Mouse (Mus musculus): ENCODE measurements around the gene C5ar2. TPM values are rescaled to one million over a fixed set of nuclear protein-coding genes. Genes with fewer than 3 reads are reported as not detected.

Gene C5ar2
- polyA plus RNA-seq, 1 experiment from 2014 or later, result 0.10 TPM

DNA sequence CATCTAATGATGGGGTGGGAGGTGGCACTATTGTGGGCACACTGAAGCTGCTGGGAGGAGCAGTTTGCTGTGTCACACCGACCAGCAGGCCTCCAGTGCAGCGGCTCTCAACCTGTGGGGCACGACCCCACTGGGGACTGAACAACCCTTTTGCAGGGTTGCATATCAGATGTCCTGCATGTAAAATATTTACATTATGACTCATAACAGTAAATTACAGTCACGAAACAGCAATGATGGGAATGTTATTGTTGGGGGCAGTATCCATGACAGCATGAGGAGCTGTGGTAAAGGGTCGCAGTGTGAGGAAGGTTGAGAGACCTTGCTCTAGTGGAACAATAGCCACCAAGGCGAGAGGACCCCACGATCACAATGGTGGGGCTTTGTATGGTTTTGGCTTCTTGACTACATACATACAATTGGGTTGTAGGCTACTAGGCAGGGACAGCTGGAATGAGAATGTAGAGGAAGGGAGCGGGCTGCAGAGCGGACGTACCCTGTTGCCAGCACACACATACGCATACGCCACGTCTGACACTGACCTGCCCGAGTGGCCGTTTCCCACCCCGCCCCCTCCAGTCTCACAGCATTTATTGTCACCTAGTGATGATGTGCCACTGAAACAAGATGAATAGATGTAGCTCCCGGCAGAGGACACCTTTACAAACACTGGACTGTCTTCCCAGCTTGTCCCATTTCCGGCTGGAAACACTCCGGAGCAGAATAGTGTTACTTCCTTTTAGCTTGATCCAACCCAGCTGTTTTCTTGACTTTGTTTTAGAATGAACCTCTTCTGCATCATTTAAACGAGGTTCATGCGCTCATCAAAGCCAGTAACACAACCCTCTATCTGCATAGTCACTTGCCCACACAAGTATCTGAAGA lies 34.9 kb downstream of the C5ar2 start:
- no peaks in the 10 kb centered on the region for H3K9me3 ChIP-seq
- H3K27me3 ChIP-seq, result no peaks in the 10 kb centered on the region
- no peaks in the 10 kb centered on the region for H3K4me1 ChIP-seq
- H3K27ac ChIP-seq, result no peak overlapping the region
- no peak overlapping the region for H3K4me2 ChIP-seq (replicated peaks)
- H3K9ac ChIP-seq, result no peak overlapping the region
- ATAC-seq (ENCODE audit: low FRiP score, low read depth), result no peak
- no peak overlapping the region for H3K4me3 ChIP-seq
- 87% methylated on average over 21 of the region's 21 CpGs for WGBS
- H3K36me3 ChIP-seq, result peaks cover 86% of the 10 kb centered on the region

DNA sequence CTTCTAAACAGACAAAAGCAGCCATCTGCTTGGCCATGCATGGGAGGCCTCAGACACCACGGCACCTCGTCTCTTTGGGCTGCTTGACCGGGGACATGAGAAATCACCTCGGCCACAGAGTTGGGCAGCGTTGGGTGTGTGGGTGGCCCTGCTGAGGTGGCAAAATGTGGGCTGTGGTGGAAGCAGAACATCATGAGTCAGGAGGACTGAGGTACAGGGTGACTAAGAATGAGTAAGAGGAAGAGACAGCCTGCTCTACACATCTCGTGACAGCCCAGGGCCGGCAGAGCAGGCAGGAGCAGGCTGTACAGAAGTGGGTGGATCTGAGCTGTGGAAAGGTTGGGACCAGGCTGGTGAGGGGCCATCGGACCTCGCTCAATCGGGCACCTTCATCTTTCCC lies 36.5 kb downstream of the C5ar2 start:
- Histone ChIP-seq H3K4me3 (no peak overlapping the region), H3K27ac (no peak overlapping the region), H3K4me2 (replicated peaks) (no peak overlapping the region), H3K9me3 (no peaks in the 10 kb centered on the region), H3K36me3 (peaks cover 86% of the 10 kb centered on the region), H3K4me1 (no peaks in the 10 kb centered on the region), H3K27me3 (no peaks in the 10 kb centered on the region), H3K9ac (no peak overlapping the region)
- WGBS, result 83% methylated on average over 10 of the region's 10 CpGs
- no peak for ATAC-seq (ENCODE audit: low FRiP score, low read depth)

DNA sequence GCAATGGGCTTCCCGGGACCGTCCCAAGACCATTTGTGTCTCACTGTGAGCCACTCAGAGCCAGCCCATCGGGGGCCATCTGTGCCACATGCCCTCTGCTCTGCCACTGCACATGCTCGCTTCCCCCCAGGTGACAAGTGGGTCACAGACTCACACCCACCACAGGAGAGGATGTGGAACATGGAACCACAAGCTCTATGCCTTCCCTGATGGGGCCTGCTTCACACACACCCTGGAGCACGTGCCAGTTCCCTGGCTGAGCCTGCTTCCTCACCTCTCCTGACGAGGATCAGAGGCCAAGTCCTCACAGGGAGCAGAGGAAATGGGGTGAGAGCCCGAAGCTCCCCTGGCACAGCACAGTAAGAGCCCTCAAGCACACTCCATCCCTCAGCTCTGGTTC lies 36.9 kb downstream of the C5ar2 start:
- ATAC-seq (ENCODE audit: low FRiP score, low read depth), result no peak
- peaks cover 89% of the 10 kb centered on the region for H3K36me3 ChIP-seq
- no peak overlapping the region for H3K27ac ChIP-seq

DNA sequence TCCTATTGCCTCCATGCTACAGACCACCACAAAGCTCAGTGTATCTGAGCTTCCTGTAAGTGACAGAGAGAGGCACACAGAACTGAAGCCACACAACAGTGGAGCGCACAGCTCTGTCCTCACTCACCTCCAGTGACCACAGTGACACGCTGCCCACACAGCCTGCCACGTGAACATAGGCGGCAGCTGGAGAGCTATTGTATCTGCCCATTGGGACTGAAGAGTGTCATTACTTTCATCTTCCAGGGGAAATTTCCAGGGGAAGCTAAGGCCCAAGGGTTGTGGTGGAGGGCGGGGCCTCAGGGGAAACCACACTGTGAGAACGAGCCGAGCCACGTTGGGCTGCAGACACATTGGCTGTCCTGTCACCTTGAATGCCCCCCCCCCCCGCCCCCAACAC lies 39.2 kb downstream of the C5ar2 start:
- Histone ChIP-seq H3K4me2 (replicated peaks) (no peak overlapping the region), H3K27ac (no peak overlapping the region), H3K9ac (no peak overlapping the region), H3K4me3 (no peak overlapping the region), H3K9me3 (no peaks in the 10 kb centered on the region), H3K36me3 (peaks cover 91% of the 10 kb centered on the region), H3K4me1 (no peaks in the 10 kb centered on the region), H3K27me3 (no peaks in the 10 kb centered on the region)
- 79% methylated on average over 9 of the region's 9 CpGs for WGBS
- no peak for ATAC-seq (ENCODE audit: low FRiP score, low read depth)

More for the DNA sequence above, 36.9 kb downstream of the C5ar2 start:
- Histone ChIP-seq H3K27me3 (no peaks in the 10 kb centered on the region), H3K4me2 (replicated peaks) (no peak overlapping the region), H3K4me1 (no peaks in the 10 kb centered on the region), H3K9me3 (no peaks in the 10 kb centered on the region), H3K4me3 (no peak overlapping the region), H3K9ac (no peak overlapping the region)
- 84% methylated on average over 7 of the region's 7 CpGs for WGBS

DNA sequence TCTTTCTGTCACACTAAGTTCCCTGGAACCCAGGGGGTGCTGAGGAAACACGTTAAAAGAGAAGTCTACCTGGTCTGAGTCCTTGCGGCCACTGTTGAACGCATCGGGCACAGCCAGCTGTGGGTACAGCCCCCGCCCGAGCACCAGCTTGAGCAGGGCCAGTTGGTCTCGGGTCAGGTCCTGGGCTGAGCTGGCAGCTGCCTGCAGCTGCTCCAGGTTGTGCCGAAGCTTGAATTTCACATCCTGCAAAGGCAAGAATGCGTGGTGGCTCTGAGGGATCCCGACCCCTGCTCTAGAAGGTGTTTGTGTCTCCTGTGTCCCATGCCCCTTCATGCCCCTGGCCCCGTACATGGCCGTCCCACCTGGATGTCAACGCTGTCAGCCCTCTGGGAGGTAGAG lies 40.5 kb downstream of the C5ar2 start:
- Histone ChIP-seq H3K9ac (no peak overlapping the region), H3K9me3 (no peaks in the 10 kb centered on the region), H3K27ac (no peak overlapping the region), H3K27me3 (no peaks in the 10 kb centered on the region), H3K4me1 (no peaks in the 10 kb centered on the region), H3K36me3 (peaks cover 91% of the 10 kb centered on the region), H3K4me2 (replicated peaks) (no peak overlapping the region), H3K4me3 (no peak overlapping the region)
- WGBS, result 92% methylated on average over 13 of the region's 13 CpGs
- ATAC-seq (ENCODE audit: low FRiP score, low read depth), result no peak

DNA sequence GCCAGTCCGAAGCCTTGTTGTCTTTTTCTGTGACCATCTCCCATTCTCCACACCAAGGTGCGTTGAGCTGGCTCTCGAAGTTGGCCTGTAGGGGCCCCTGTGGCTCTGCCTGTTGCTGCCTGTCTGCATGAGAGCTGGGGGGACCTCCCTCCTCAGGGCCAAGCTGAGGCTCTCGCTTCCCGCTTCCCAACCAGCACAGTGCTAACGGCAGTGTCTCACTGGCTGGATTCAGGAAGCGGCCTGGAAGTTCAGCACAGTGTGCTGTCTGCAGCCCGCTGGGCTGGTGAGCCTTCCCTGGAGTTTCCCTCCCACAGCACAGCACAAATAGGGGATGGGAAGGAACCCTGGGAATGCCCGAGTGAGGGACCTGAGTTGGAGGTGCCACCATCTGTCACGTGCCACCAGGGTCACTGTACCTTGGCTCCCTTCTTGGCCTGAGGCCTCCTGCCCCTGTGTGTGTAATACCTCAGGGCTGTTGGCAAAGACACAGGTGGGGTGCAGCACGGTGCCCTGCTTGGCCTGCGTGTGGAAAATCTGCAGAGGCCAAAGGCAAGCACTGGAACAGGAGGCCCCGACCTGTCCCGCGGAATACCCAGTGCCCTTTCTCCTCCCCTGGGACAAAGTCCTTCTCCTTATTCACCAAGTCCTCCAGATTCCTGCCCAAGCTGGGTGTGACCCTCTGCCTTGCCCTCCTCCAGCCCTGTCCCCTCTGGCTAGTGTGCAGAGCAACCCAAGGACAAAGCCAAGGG lies 41.0 kb downstream of the C5ar2 start:
- Histone ChIP-seq H3K36me3 (peaks cover 94% of the 10 kb centered on the region), H3K4me3 (no peak overlapping the region), H3K4me2 (replicated peaks) (no peak overlapping the region), H3K9me3 (no peaks in the 10 kb centered on the region), H3K27me3 (no peaks in the 10 kb centered on the region), H3K9ac (no peak overlapping the region), H3K27ac (no peak overlapping the region), H3K4me1 (no peaks in the 10 kb centered on the region)
- ATAC-seq (ENCODE audit: low FRiP score, low read depth), result no peak
- WGBS, result 85% methylated on average over 15 of the region's 15 CpGs

DNA sequence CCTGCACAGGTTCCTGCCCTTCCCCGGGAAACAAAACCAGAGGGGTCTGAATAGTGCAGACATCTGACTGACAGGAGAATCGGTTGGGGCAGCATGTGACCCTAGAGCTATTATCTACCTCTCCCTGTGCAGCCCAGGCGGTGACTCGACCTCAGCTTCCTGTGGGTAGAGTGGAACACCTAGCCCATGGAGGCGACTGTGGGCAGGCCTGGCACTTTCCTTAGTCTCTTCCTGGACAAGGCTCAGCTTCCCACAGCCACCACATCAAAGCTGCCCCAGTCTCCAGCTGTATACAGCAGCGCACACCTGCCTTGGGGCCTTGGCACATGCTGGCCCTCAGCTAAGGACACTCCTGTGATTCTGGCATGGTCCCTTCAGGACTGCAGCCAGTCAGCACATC lies 42.8 kb downstream of the C5ar2 start:
- H3K9ac ChIP-seq, result no peak overlapping the region

DNA sequence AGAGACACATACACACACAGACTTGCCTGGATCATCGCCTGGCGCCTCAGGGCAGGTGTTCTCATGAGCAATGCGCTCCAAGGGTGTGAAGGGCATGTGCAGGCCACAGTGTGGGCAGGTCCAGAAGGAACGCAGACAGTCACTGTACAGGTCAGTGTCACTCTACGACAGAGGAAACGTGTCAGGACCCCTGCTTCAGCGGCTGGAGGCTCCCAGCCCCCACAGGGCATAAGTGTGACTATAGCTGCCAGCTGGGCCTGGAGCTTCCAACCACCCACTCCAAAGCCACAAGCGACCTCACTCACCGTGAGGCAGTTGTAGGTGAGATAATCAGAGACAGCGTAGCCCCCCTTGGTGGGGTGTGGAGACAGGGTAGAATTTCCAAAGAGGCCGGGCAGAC lies 45.4 kb downstream of the C5ar2 start:
- Histone ChIP-seq H3K27me3 (no peaks in the 10 kb centered on the region), H3K4me3 (no peak overlapping the region), H3K9me3 (no peaks in the 10 kb centered on the region), H3K4me2 (replicated peaks) (no peak overlapping the region), H3K36me3 (peaks cover 80% of the 10 kb centered on the region), H3K9ac (no peak overlapping the region), H3K4me1 (no peaks in the 10 kb centered on the region), H3K27ac (no peak overlapping the region)
- WGBS, result 88% methylated on average over 11 of the region's 11 CpGs
- no peak for ATAC-seq (ENCODE audit: low FRiP score, low read depth)

More for the DNA sequence above, 42.8 kb downstream of the C5ar2 start:
- WGBS, result 89% methylated on average over 6 of the region's 6 CpGs
- Histone ChIP-seq H3K4me3 (no peak overlapping the region), H3K36me3 (peaks cover 99% of the 10 kb centered on the region), H3K27me3 (no peaks in the 10 kb centered on the region), H3K4me1 (no peaks in the 10 kb centered on the region), H3K9me3 (no peaks in the 10 kb centered on the region), H3K27ac (no peak overlapping the region), H3K4me2 (replicated peaks) (no peak overlapping the region)
- ATAC-seq (ENCODE audit: low FRiP score, low read depth), result no peak

DNA sequence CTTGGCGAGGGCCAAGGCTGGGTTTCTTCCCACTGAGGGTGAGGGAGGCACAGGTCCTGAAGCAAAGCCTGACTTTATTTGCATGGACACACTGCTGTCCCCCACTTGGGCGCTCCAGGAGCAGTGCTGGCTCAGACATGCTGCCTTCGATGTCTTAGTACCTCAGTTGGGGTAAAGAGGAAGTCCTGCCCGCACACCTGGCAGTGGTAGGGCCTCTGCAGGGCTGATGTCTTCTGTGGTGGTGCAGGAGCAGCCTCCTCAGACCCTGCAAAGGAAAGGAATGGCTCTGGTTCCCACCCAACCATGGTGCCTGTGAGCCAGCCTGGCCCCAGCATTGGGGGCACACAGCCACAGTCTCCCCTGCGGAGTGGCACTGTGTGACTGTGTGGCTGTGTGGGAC lies 46.8 kb downstream of the C5ar2 start:
- Histone ChIP-seq H3K9me3 (no peaks in the 10 kb centered on the region), H3K36me3 (peaks cover 66% of the 10 kb centered on the region), H3K4me3 (no peak overlapping the region), H3K4me1 (no peaks in the 10 kb centered on the region), H3K27ac (no peak overlapping the region; the same call in 1 of the 2 replicates), H3K9ac (no peak overlapping the region), H3K4me2 (replicated peaks) (no peak overlapping the region), H3K27me3 (no peaks in the 10 kb centered on the region)
- no peak for ATAC-seq (ENCODE audit: low FRiP score, low read depth)
- WGBS, result 71% methylated on average over 5 of the region's 5 CpGs

DNA sequence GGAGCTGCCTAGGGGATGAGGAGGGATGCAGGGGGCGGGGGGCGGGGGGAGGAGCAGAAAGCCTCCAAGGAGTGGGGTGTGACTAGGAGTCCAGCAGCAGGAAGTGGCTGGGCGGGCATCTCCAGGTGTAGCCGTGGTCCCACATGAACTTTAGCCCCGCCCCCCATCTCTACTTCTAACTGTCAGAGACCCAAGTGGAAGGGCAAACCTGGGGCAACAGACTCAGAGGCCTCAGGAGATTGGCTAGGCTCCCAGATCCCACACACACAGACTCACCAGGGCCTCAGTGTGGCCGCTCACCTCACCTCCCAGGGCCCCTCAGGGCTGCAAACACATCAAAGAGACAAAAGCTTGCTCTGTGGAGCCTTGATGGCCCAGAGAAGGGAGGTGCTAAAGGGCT lies 47.3 kb downstream of the C5ar2 start:
- Histone ChIP-seq H3K4me1 (no peaks in the 10 kb centered on the region), H3K9ac (no peak overlapping the region), H3K27me3 (no peaks in the 10 kb centered on the region), H3K36me3 (peaks cover 60% of the 10 kb centered on the region), H3K4me3 (no peak overlapping the region), H3K4me2 (replicated peaks) (no peak overlapping the region), H3K27ac (no peak overlapping the region), H3K9me3 (no peaks in the 10 kb centered on the region)
- 57% methylated on average over 6 of the region's 6 CpGs for WGBS
- no peak for ATAC-seq (ENCODE audit: low FRiP score, low read depth)

DNA sequence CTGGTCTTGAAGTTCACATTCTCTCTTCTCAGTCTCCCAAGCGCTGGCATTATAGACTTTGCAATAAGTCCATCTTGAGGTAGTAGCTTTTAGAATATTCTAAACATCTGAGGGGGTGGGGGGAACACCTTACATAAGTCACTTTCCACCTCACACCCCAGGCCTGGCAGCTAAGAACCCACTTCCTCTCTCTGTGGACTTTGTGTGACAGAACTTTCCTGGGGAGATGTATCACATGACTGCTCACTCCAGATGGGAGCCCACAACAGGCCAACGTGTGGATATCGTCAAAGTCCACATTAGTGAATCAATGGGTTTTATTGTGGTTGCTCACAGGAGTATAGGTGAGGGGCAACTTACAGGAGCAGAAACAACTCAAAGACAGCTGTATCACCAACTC lies 50.3 kb downstream of the C5ar2 start:
- WGBS, result 47% methylated on average over 3 of the region's 3 CpGs
- no peak for ATAC-seq (ENCODE audit: low FRiP score, low read depth)
- peaks cover 5% of the 10 kb centered on the region for H3K27me3 ChIP-seq
- no peak overlapping the region for H3K4me2 ChIP-seq (replicated peaks)
- no peaks in the 10 kb centered on the region for H3K9me3 ChIP-seq
- H3K9ac ChIP-seq, result no peak overlapping the region
- no peaks in the 10 kb centered on the region for H3K4me1 ChIP-seq
- peaks cover 31% of the 10 kb centered on the region for H3K36me3 ChIP-seq
- no peak overlapping the region for H3K27ac ChIP-seq
- no peak overlapping the region for H3K4me3 ChIP-seq

DNA sequence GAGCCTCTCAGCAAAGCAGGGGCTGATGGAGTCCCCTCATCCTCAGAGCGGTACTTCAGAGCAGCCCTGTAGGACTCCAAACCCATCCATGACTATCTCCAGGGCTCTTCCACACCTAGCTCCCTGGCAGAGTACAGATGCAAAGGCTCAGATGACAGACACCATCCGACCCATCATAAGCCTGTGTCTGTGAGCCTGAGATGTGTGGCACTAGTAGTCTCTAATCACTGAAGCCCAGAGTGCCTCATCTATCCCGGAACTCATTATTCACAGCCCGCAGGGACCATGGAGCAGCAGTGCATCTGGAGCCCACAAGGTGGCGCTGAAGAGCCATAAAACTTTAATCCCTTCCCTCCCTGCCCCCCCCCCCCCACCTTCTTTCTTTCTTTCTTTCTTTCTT lies 51.6 kb downstream of the C5ar2 start:
- Histone ChIP-seq H3K27ac (no peak overlapping the region), H3K36me3 (peaks cover 17% of the 10 kb centered on the region), H3K9me3 (no peaks in the 10 kb centered on the region), H3K4me2 (replicated peaks) (no peak overlapping the region), H3K27me3 (peaks cover 5% of the 10 kb centered on the region), H3K4me1 (no peaks in the 10 kb centered on the region), H3K4me3 (no peak overlapping the region), H3K9ac (no peak overlapping the region)
- 18% methylated on average over 5 of the region's 5 CpGs for WGBS
- ATAC-seq (ENCODE audit: low FRiP score, low read depth), result no peak
